Mouse (Mus musculus) lung, postnatal 36 days (tissue): ENCODE data around the gene Col8a2.

Experiments used
- DNase-seq: peaks from one replicate; pipeline ENCODE4 v3.0.0; 2022; ENCODE audit warnings: mixed read lengths

The Col8a2 gene

GRCm38 (mm10) chr4:126303877-126304276 lies 17.3 kb downstream of the Col8a2 start:
- DNase-seq: no peak

GRCm38 (mm10) chr4:126305428-126305827 lies 18.8 kb downstream of the Col8a2 start:
- no peak for DNase-seq

- no peak for DNase-seq
These were observed 19.5 kb downstream of the Col8a2 start for GRCm38 (mm10) chr4:126306058-126306457.

GRCm38 (mm10) chr4:126306827-126307226 lies 20.2 kb downstream of the Col8a2 start:
- no peak for DNase-seq

GRCm38 (mm10) chr4:126309211-126309921 lies 22.8 kb downstream of the Col8a2 start:
- no peak for DNase-seq

GRCm38 (mm10) chr4:126309922-126310309 lies 23.3 kb downstream of the Col8a2 start:
- DNase-seq: peak; percentile 96

- no peak for DNase-seq
These were observed 23.8 kb downstream of the Col8a2 start for GRCm38 (mm10) chr4:126310344-126310743.

GRCm38 (mm10) chr4:126311566-126312200 lies 25.1 kb downstream of the Col8a2 start:
- DNase-seq: no peak

GRCm38 (mm10) chr4:126313202-126313601 lies 26.6 kb downstream of the Col8a2 start:
- DNase-seq: no peak

GRCm38 (mm10) chr4:126314393-126314792 lies 27.8 kb downstream of the Col8a2 start:
- DNase-seq: no peak

GRCm38 (mm10) chr4:126315931-126316330 lies 29.3 kb downstream of the Col8a2 start:
- DNase-seq: peak; percentile 62

- no peak for DNase-seq
These were observed 29.9 kb downstream of the Col8a2 start for GRCm38 (mm10) chr4:126316443-126317040.

GRCm38 (mm10) chr4:126319806-126320205 lies 33.2 kb downstream of the Col8a2 start:
- no peak for DNase-seq

- DNase-seq: peak; percentile 97
These were observed 34.7 kb downstream of the Col8a2 start, which contains the start of gene Adprhl2 for GRCm38 (mm10) chr4:126321111-126321853. Gene Adprhl2 (minus strand): TSS chr4:126321703.

GRCm38 (mm10) chr4:126321854-126322511 lies 35.4 kb downstream of the Col8a2 start:
- DNase-seq: no peak

GRCm38 (mm10) chr4:126322646-126323045 lies 36.1 kb downstream of the Col8a2 start:
- no peak for DNase-seq

GRCm38 (mm10) chr4:126324861-126325260 lies 38.3 kb downstream of the Col8a2 start:
- DNase-seq: no peak

- peak; percentile 32 for DNase-seq
These were observed 38.8 kb downstream of the Col8a2 start, which contains the start of gene Tekt2 for GRCm38 (mm10) chr4:126325281-126325861. Gene Tekt2 (minus strand): TSS chr4:126325688.

GRCm38 (mm10) chr4:126326036-126326435 lies 39.4 kb downstream of the Col8a2 start:
- DNase-seq: no peak

- DNase-seq: no peak
These were observed 43.7 kb downstream of the Col8a2 start for GRCm38 (mm10) chr4:126330295-126330694.

GRCm38 (mm10) chr4:126331751-126332150 lies 45.2 kb downstream of the Col8a2 start:
- DNase-seq: peak; percentile 54

GRCm38 (mm10) chr4:126332358-126332757 lies 45.8 kb downstream of the Col8a2 start:
- DNase-seq: peak; percentile 26
